Mouse (Mus musculus): ENCODE measurements around the gene Stat3.

Stat3 gene

GRCm38 (mm10) chr11:100963647-100964046 lies 24.3 kb upstream of the Stat3 start:
- peak; percentile 99 for DNase-seq

- peak; percentile 99 for DNase-seq
Observed at GRCm38 (mm10) chr11:100962371-100962911, 23.1 kb upstream of the Stat3 start.

- DNase-seq, result peak; percentile 99
Observed at GRCm38 (mm10) chr11:100960540-100960939, 21.2 kb upstream of the Stat3 start.

- DNase-seq, result peak; percentile 95
Observed at GRCm38 (mm10) chr11:100959826-100960225, 20.5 kb upstream of the Stat3 start.

GRCm38 (mm10) chr11:100959464-100959810 lies 20.1 kb upstream of the Stat3 start:
- DNase-seq, result peak; percentile 95

GRCm38 (mm10) chr11:100958613-100959463 lies 19.5 kb upstream of the Stat3 start:
- DNase-seq, result peak; percentile 94

GRCm38 (mm10) chr11:100957915-100958469 lies 18.7 kb upstream of the Stat3 start:
- DNase-seq, result peak; percentile 89

GRCm38 (mm10) chr11:100957244-100957643 lies 17.9 kb upstream of the Stat3 start:
- DNase-seq, result peak; percentile 98

GRCm38 (mm10) chr11:100949540-100949939 lies 10.2 kb upstream of the Stat3 start:
- DNase-seq, result no peak

- DNase-seq, result no peak
Observed at GRCm38 (mm10) chr11:100948317-100948716, 9.0 kb upstream of the Stat3 start.

- DNase-seq, result no peak
Observed at GRCm38 (mm10) chr11:100947548-100947947, 8.2 kb upstream of the Stat3 start.

GRCm38 (mm10) chr11:100946862-100947261 lies 7.5 kb upstream of the Stat3 start:
- peak; percentile 90 for DNase-seq

GRCm38 (mm10) chr11:100942388-100942787 lies 3.0 kb upstream of the Stat3 start:
- DNase-seq, result peak; percentile 86

GRCm38 (mm10) chr11:100938711-100939511 lies 429 bp downstream of the Stat3 start:
- no peak for DNase-seq

GRCm38 (mm10) chr11:100938112-100938511 lies 1.2 kb downstream of the Stat3 start:
- DNase-seq, result peak; percentile 96

GRCm38 (mm10) chr11:100937295-100937694 lies 2.0 kb downstream of the Stat3 start:
- no peak for DNase-seq

- peak; percentile 95 for DNase-seq
Observed at GRCm38 (mm10) chr11:100935373-100936355, 3.7 kb downstream of the Stat3 start.

GRCm38 (mm10) chr11:100931254-100931921 lies 8.0 kb downstream of the Stat3 start:
- DNase-seq, result peak; percentile 95

GRCm38 (mm10) chr11:100930611-100931010 lies 8.7 kb downstream of the Stat3 start:
- no peak for DNase-seq

- no peak for DNase-seq
Observed at GRCm38 (mm10) chr11:100927386-100927785, 12.0 kb downstream of the Stat3 start.

- no peak for DNase-seq
Observed at GRCm38 (mm10) chr11:100924386-100924919, 14.9 kb downstream of the Stat3 start.

All from heart, adult 11 months (tissue).